Mouse (Mus musculus) thymus, postnatal 10 days (tissue): Measurements from ENCODE around the gene 2310033P09Rik.

Experiments used
- DNase-seq, 2 experiments: peaks; one replicate each; pipeline ENCODE4 v3.0.0; 2021; ENCODE audit warnings: low spot score in 2 of 2

2310033P09Rik gene

GRCm38 (mm10) chr11:59208153-59208831, at the start of gene 2310033P09Rik:
TSS of gene 2310033P09Rik (plus strand) at chr11:59208321.
- DNase-seq: peak; percentile 80 to 86

- no peak for DNase-seq
Observed at GRCm38 (mm10) chr11:59159099-59159498, 49.0 kb upstream of the 2310033P09Rik start.

DNA sequence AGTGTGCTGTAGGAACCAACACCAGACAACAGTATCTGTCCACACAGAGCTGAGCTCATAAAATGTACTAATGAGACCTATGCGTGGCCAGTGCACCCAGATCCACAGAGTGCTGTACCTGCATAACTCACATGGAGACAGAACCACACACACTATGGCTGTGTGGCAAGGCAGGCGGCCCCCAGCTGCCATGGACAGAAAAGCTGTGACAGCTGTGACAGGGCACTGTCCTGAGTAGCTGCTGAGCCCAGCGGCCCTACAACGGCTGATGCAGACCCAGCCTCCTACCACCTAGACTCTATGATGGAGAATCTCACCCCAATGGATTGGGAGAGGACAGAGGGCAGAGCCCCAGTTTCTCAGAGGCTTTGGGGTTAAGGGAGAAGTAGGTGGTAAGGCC, 48.6 kb upstream of the 2310033P09Rik start:
- DNase-seq: no peak

- no peak for DNase-seq
Observed at GRCm38 (mm10) chr11:59161398-59161797, 46.7 kb upstream of the 2310033P09Rik start.

DNA sequence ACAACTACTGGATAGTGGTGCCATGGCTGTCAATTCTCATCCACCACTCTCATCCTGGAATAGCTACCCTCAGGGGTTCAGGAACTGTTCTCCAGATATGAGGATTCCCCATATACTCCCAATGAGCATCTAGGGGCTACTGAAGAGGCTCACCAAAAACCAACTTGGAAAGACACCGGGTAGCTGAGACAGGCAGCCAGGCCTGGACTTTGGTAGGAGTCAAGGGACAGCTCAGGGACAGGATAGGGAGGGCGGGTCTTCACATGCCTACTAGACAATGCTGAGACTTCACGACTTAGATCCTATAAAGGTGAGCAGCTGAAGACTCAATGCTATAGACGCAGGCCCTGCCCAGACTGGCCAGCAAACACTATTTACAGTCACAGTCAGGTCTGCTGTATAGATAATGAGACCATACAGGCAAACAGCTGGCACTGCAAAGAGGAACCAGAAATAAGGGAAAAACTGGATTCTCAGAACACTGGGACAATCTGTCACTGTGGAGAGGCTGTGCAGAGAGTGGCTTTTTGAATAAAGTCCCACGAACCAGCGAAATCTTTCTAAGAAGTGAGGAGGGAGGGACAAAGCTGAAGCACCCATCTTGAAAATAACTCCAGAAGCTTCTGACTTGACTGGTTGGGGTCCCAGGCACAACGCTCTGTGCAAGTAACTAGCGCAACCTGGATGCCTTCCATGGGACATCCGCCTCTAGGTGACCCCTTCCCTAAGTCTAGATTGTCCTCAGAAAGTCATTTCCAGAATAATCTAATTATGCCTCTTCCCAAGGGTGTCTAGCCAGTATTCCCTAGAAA, 45.5 kb upstream of the 2310033P09Rik start:
- no peak for DNase-seq

- DNase-seq: peak; percentile 94 to 98
Observed at GRCm38 (mm10) chr11:59163255-59164236, 44.6 kb upstream of the 2310033P09Rik start, which contains the start of gene Iba57. TSS of gene Iba57 (minus strand) at chr11:59163739.

DNA sequence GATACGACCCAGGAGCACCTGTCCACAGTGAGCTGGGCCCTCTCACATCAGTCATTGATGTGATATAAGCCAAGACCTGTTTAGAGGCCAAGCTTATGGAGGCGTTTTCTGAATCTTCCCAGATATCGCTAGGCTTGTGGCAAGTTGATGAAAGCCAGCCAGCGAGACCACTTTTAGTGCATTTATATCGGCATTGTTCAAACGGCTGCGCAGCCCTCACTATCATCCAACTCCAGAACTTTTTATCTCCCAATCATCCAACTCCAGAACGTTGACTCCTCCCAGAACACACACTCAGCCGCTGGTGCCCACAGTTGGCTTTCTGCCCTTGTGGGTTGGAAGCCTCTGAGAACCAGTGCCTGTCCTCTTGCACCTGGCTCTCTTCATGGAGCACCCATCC, 43.7 kb upstream of the 2310033P09Rik start:
- no peak for DNase-seq

DNA sequence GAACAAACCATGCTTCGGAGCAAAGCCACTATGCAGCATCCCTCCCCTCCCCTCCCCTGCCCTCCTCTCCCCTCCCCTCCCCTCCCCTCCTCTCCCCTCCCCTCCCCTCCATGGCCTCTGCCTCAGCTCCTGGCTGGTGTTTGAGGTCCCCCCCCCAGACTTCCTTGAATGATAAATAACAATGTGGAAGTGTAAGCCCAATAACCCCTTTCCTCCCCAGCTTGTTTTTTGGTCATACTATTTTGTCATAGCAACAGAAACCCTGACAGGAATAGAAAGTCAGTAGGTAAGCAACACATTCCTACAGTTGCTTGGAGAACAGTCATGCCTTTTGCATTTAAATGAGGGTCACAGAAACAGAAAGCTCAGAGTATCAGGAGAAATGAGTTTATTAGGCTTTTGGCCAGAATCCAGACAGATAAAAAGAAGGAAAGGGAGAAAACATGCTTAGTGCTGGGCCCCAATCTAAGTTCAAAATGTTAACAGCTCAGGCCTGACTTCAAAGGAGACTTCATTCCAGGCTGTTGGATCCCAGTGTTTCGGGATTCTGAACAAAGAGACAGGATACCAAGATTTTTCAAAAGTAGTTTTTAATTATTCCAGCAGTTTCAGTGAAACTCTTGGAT, 42.4 kb upstream of the 2310033P09Rik start:
- no peak for DNase-seq

DNA sequence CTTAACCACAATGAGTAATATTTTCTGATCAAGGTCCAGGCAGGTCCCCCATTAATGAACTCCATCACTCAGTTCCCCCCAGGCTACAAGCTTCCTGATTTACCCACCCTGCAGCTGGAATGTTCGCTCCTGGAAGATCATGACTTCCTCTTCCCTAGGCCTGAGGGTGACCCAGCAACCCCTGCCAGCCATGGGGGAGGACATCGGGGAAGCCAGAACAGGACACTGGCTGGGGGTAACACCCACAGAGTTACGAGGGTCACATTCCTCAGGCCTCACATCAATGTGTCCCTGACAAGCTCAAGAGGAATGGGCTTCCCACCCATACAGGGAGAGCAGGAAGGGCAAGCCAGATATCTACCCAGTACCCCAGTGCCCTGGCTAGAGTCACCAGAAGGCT, 38.3 kb upstream of the 2310033P09Rik start:
- no peak for DNase-seq

DNA sequence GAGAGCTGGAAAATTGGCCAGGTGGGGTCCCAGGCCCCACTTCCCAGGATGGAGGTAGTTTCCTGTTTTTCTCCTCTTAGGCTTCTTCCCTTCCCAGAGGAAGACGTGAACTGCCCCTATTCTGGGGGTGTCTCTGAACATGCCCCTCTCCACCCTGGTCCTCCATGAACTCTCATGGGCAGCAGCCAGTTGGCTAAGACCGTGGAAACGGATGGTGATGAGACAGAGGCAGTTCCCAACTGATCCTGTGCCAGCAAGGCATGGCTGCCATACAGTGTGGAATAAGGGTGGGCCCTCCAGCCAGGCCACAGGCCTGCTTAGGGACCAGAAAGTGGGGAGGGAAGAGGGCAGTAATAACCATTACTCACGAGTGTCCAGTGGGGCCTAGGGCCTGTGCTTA, 37.6 kb upstream of the 2310033P09Rik start:
- no peak for DNase-seq

GRCm38 (mm10) chr11:59174189-59174838, 33.8 kb upstream of the 2310033P09Rik start:
- DNase-seq: no peak

DNA sequence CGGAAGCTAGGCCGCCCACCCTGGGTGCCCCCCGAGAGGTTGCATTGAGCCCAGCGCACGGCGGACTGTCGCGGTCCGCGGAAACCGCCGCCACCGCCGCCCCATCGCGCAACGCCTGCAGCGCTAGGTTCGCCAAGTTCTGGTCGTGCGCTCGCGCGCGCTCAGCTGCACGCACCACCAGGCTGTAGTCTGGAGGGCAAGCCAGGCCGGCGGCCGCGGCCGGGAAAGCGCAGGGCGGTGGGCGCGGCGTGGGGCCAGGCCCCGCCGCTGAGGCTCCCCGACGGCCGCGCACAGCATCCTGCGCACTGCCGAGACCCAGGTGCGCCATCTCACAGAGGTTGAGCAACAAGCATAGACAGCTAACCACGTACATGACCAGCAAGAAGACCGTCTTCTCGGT, 31.6 kb upstream of the 2310033P09Rik start:
- DNase-seq: no peak

DNA sequence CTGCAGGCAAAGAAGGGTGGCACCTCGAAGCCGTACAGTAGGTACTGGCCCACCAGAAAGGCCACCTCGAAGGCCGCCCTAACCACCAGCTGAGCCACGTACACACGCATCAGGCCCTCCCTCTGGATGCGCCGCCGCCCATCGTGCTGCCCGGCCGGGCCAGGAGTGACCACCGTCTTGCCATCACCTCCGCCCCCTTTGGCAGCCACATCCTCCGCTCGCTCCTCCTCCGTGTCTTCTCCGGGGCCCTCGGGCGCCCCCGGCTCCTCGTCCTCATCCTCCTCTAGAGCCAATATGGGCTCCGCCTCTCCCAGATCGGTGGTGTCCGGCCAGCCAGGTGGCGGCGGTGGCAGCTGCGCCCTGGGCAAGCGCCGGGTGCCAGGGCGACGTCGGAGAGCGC, 31.2 kb upstream of the 2310033P09Rik start:
- no peak for DNase-seq

- DNase-seq: no peak
Observed at GRCm38 (mm10) chr11:59182864-59183331, 25.2 kb upstream of the 2310033P09Rik start, which contains the start of gene Gjc2. TSS of gene Gjc2 (minus strand) at chr11:59183213.

DNA sequence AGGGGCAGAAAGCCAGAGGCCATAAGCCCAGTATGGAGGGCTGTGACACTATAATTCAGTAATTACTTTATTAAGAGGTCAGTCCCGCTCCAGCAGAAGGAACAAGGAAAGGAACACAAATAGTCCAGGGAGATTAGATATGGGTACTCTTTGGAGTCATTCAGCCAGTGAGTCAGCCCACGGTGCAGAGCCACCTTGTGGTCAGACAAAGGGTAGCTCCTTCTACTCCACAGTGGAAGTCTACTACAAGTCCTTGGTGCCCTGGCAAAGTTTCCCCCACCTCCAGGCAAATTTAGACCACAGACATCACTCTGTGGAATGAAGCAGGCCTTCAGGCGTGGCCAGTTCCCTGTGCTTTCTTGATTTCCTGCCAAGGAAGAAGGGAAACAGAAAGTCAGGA, 24.3 kb upstream of the 2310033P09Rik start:
- peak in 1 of 2 experiments; percentile 19 for DNase-seq

- DNase-seq: no peak
Observed at GRCm38 (mm10) chr11:59185490-59185889, 22.6 kb upstream of the 2310033P09Rik start.

GRCm38 (mm10) chr11:59187706-59188105, 20.4 kb upstream of the 2310033P09Rik start:
- DNase-seq: no peak

DNA sequence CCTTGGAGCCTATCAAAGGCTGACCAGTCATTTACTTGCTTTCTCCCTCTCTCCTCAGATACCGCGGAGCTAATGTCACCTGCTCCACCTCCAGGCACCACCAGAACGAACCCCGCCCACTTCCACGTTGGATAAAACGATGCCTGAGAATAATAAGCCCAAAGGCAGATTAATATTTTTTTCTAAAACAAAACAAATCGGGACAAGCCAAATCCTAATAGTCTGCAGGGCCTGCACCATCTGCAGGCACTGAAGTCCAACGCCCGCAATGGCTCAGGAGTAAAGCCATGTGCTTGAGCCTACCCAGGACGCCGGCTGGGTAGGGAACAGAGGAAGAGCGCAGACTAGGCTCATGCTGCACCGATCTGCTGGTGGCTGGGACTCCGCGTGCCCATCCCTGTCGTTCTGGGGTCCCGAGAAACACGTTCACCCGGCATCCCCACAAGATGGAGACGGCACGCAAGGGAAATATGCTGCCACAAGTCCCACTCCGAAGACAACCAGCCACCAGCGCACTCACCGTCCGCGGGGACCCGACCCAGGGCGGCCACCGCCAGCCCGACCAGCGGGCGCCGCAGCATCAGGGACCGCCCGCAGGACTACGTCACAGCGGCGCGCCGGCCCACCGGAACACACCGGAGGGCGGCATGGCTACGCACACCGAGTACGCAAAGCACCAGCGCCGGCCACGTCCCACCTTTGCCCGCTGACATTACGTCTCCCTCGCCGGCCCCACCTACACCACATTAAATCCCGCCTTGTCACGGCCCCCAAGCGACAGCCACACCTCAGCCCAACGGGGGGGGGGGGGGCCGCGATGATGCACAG, 16.7 kb upstream of the 2310033P09Rik start:
- peak; percentile 81 to 84 for DNase-seq

- DNase-seq: no peak
Observed at GRCm38 (mm10) chr11:59192059-59192386, 16.1 kb upstream of the 2310033P09Rik start, which contains the start of gene Guk1. TSS of gene Guk1 (minus strand) at chr11:59192212.

GRCm38 (mm10) chr11:59196230-59196629, 11.9 kb upstream of the 2310033P09Rik start:
- DNase-seq: no peak
